Mouse (Mus musculus): Measurements from ENCODE around the gene Tango6. TPM values are rescaled to one million over a fixed set of nuclear protein-coding genes. Genes with fewer than 3 reads are reported as not detected.
"Not testable (repeated sequence)": the region's sequence is repeated elsewhere in the genome, so short reads cannot be mapped to it uniquely, and the experiment has no call there.

Tango6 gene
- polyA plus RNA-seq, 1 experiment from 2014 or later: 7.1 TPM

GRCm38 (mm10) chr8:106799821-106800220, 117.0 kb downstream of the Tango6 start:
- Histone ChIP-seq H3K4me2 (ENCODE audit: low read length) (no peak overlapping the region), H3K9me3 (ENCODE audit: control insufficient read depth, low read length) (no peaks in the 10 kb centered on the region), H3K9ac (ENCODE audit: low read length) (no peak overlapping the region), H3K27me3 (ENCODE audit: control insufficient read depth, insufficient read depth, low read length) (no peaks in the 10 kb centered on the region), H3K4me1 (ENCODE audit: control insufficient read depth in 2 of 2, insufficient read depth in 2 of 2, low read length in 2 of 2) (no peaks in the 10 kb centered on the region; a peak in 1 of 4 replicates), H3K4me3 (ENCODE audit: control insufficient read depth in 1 of 2, insufficient read depth in 1 of 2, low read depth in 1 of 2, low read length in 2 of 2) (no peak overlapping the region), H3K36me3 (ENCODE audit: control insufficient read depth, insufficient read depth, low read length) (no peaks in the 10 kb centered on the region), H3K27ac (replicated peaks in 1 of 2; ENCODE audit: control insufficient read depth in 1 of 2, insufficient read depth in 1 of 2, low read depth in 2 of 2, low read length in 2 of 2) (no peak overlapping the region)
- 65% methylated on average over 1 of the region's 1 CpGs for WGBS
- no peak for ATAC-seq (ENCODE audit: insufficient number of reproducible peaks, insufficient read depth, low FRiP score, low read depth)

- H3K27ac ChIP-seq (replicated peaks in 1 of 2; ENCODE audit: control insufficient read depth in 1 of 2, insufficient read depth in 1 of 2, low read depth in 2 of 2, low read length in 2 of 2): no peak overlapping the region
- no peak overlapping the region for H3K4me2 ChIP-seq (ENCODE audit: low read length)
- H3K27me3 ChIP-seq (ENCODE audit: control insufficient read depth, insufficient read depth, low read length): no peaks in the 10 kb centered on the region
- H3K9me3 ChIP-seq (ENCODE audit: control insufficient read depth, low read length): 0 out of 2 replicates have a peak, but pooled peaks cover 4% of the 10 kb centered on the region
- 93% methylated on average over 11 of the region's 11 CpGs for WGBS
- no peaks in the 10 kb centered on the region; a peak in 1 of 4 replicates for H3K4me1 ChIP-seq (ENCODE audit: control insufficient read depth in 2 of 2, insufficient read depth in 2 of 2, low read length in 2 of 2)
- no peak overlapping the region for H3K4me3 ChIP-seq (ENCODE audit: control insufficient read depth in 1 of 2, insufficient read depth in 1 of 2, low read depth in 1 of 2, low read length in 2 of 2)
- H3K36me3 ChIP-seq (ENCODE audit: control insufficient read depth, insufficient read depth, low read length): no peaks in the 10 kb centered on the region
- ATAC-seq (ENCODE audit: insufficient number of reproducible peaks, insufficient read depth, low FRiP score, low read depth): no peak
- H3K9ac ChIP-seq (ENCODE audit: low read length): no peak overlapping the region
These were observed 118.4 kb downstream of the Tango6 start for GRCm38 (mm10) chr8:106801261-106801660.

- WGBS: 84% methylated on average over 12 of the region's 12 CpGs
- H3K4me3 ChIP-seq (ENCODE audit: control insufficient read depth in 1 of 2, insufficient read depth in 1 of 2, low read depth in 1 of 2, low read length in 2 of 2): not testable (repeated sequence)
These were observed 119.7 kb downstream of the Tango6 start for GRCm38 (mm10) chr8:106802384-106803137.

GRCm38 (mm10) chr8:106805859-106806258, 123.0 kb downstream of the Tango6 start:
- Histone ChIP-seq H3K9ac (ENCODE audit: low read length) (no peak overlapping the region), H3K36me3 (ENCODE audit: control insufficient read depth, insufficient read depth, low read length) (0 out of 2 replicates have a peak, but pooled peaks cover 2% of the 10 kb centered on the region), H3K27ac (replicated peaks in 1 of 2; ENCODE audit: control insufficient read depth in 1 of 2, insufficient read depth in 1 of 2, low read depth in 2 of 2, low read length in 2 of 2) (no peak overlapping the region), H3K4me1 (ENCODE audit: control insufficient read depth in 2 of 2, insufficient read depth in 2 of 2, low read length in 2 of 2) (peaks cover 0 to 4% of the 10 kb centered on the region in 2 experiments; a peak in 1 of 4 replicates), H3K4me2 (ENCODE audit: low read length) (no peak overlapping the region), H3K4me3 (ENCODE audit: control insufficient read depth in 1 of 2, insufficient read depth in 1 of 2, low read depth in 1 of 2, low read length in 2 of 2) (no peak overlapping the region), H3K9me3 (ENCODE audit: control insufficient read depth, low read length) (0 out of 2 replicates have a peak, but pooled peaks cover 4% of the 10 kb centered on the region), H3K27me3 (ENCODE audit: control insufficient read depth, insufficient read depth, low read length) (no peaks in the 10 kb centered on the region)
- ATAC-seq (ENCODE audit: insufficient number of reproducible peaks, insufficient read depth, low FRiP score, low read depth): no peak
- 99% methylated on average over 3 of the region's 3 CpGs for whole genome bisulfite sequencing

More at GRCm38 (mm10) chr8:106802384-106803137, 119.7 kb downstream of the Tango6 start:
- H3K36me3 ChIP-seq (ENCODE audit: control insufficient read depth, insufficient read depth, low read length); H3K4me1 ChIP-seq (ENCODE audit: control insufficient read depth in 2 of 2, insufficient read depth in 2 of 2, low read length in 2 of 2); H3K27ac ChIP-seq (replicated peaks in 1 of 2; ENCODE audit: control insufficient read depth in 1 of 2, insufficient read depth in 1 of 2, low read depth in 2 of 2, low read length in 2 of 2); H3K27me3 ChIP-seq (ENCODE audit: control insufficient read depth, insufficient read depth, low read length); H3K9me3 ChIP-seq (ENCODE audit: control insufficient read depth, low read length); H3K9ac ChIP-seq (ENCODE audit: low read length); H3K4me2 ChIP-seq (ENCODE audit: low read length); ATAC-seq (ENCODE audit: insufficient number of reproducible peaks, insufficient read depth, low FRiP score, low read depth): not testable (repeated sequence)

- ATAC-seq (ENCODE audit: insufficient number of reproducible peaks, insufficient read depth, low FRiP score, low read depth): no peak
- H3K4me3 ChIP-seq (ENCODE audit: control insufficient read depth in 1 of 2, insufficient read depth in 1 of 2, low read depth in 1 of 2, low read length in 2 of 2): no peak overlapping the region
- H3K4me2 ChIP-seq (ENCODE audit: low read length): no peak overlapping the region
- no peaks in the 10 kb centered on the region for H3K27me3 ChIP-seq (ENCODE audit: control insufficient read depth, insufficient read depth, low read length)
- H3K27ac ChIP-seq (replicated peaks in 1 of 2; ENCODE audit: control insufficient read depth in 1 of 2, insufficient read depth in 1 of 2, low read depth in 2 of 2, low read length in 2 of 2): no peak overlapping the region
- H3K9me3 ChIP-seq (ENCODE audit: control insufficient read depth, low read length): 0 out of 2 replicates have a peak, but pooled peaks cover 4% of the 10 kb centered on the region
- WGBS: 87% methylated on average over 4 of the region's 4 CpGs
- H3K4me1 ChIP-seq (ENCODE audit: control insufficient read depth in 2 of 2, insufficient read depth in 2 of 2, low read length in 2 of 2): peaks cover 0 to 10% of the 10 kb centered on the region in 2 experiments; a peak in 2 of 4 replicates
- H3K36me3 ChIP-seq (ENCODE audit: control insufficient read depth, insufficient read depth, low read length): 0 out of 2 replicates have a peak, but pooled peaks cover 2% of the 10 kb centered on the region
- H3K9ac ChIP-seq (ENCODE audit: low read length): no peak overlapping the region
These were observed 124.6 kb downstream of the Tango6 start for GRCm38 (mm10) chr8:106807461-106807860.

- Histone ChIP-seq H3K9ac (ENCODE audit: low read length) (no peak overlapping the region), H3K27me3 (ENCODE audit: control insufficient read depth, insufficient read depth, low read length) (no peaks in the 10 kb centered on the region), H3K9me3 (ENCODE audit: control insufficient read depth, low read length) (0 out of 2 replicates have a peak, but pooled peaks cover 4% of the 10 kb centered on the region), H3K36me3 (ENCODE audit: control insufficient read depth, insufficient read depth, low read length) (0 out of 2 replicates have a peak, but pooled peaks cover 2% of the 10 kb centered on the region), H3K4me2 (ENCODE audit: low read length) (no peak overlapping the region), H3K27ac (replicated peaks in 1 of 2; ENCODE audit: control insufficient read depth in 1 of 2, insufficient read depth in 1 of 2, low read depth in 2 of 2, low read length in 2 of 2) (no peak overlapping the region), H3K4me1 (ENCODE audit: control insufficient read depth in 2 of 2, insufficient read depth in 2 of 2, low read length in 2 of 2) (peaks cover 0 to 10% of the 10 kb centered on the region in 2 experiments; a peak in 2 of 4 replicates), H3K4me3 (ENCODE audit: control insufficient read depth in 1 of 2, insufficient read depth in 1 of 2, low read depth in 1 of 2, low read length in 2 of 2) (no peak overlapping the region)
- 36% methylated on average over 9 of the region's 9 CpGs for WGBS
- no peak for ATAC-seq (ENCODE audit: insufficient number of reproducible peaks, insufficient read depth, low FRiP score, low read depth)
These were observed 126.9 kb downstream of the Tango6 start for GRCm38 (mm10) chr8:106809726-106810125.

GRCm38 (mm10) chr8:106810406-106810805, 127.5 kb downstream of the Tango6 start:
- Histone ChIP-seq H3K27me3 (ENCODE audit: control insufficient read depth, insufficient read depth, low read length) (no peaks in the 10 kb centered on the region), H3K4me3 (ENCODE audit: control insufficient read depth in 1 of 2, insufficient read depth in 1 of 2, low read depth in 1 of 2, low read length in 2 of 2) (no peak overlapping the region), H3K4me1 (ENCODE audit: control insufficient read depth in 2 of 2, insufficient read depth in 2 of 2, low read length in 2 of 2) (peaks cover 0 to 10% of the 10 kb centered on the region in 2 experiments; a peak in 2 of 4 replicates), H3K4me2 (ENCODE audit: low read length) (no peak overlapping the region), H3K27ac (replicated peaks in 1 of 2; ENCODE audit: control insufficient read depth in 1 of 2, insufficient read depth in 1 of 2, low read depth in 2 of 2, low read length in 2 of 2) (no peak overlapping the region), H3K9ac (ENCODE audit: low read length) (no peak overlapping the region), H3K36me3 (ENCODE audit: control insufficient read depth, insufficient read depth, low read length) (0 out of 2 replicates have a peak, but pooled peaks cover 2% of the 10 kb centered on the region), H3K9me3 (ENCODE audit: control insufficient read depth, low read length) (0 out of 2 replicates have a peak, but pooled peaks cover 4% of the 10 kb centered on the region)
- no peak for ATAC-seq (ENCODE audit: insufficient number of reproducible peaks, insufficient read depth, low FRiP score, low read depth)
- 89% methylated on average over 7 of the region's 7 CpGs for WGBS
